Mouse (Mus musculus) small intestine, adult 2 months (tissue): ENCODE measurements around the gene Gpr119.

Experiments used
- CTCF ChIP-seq: fragments of 200-500 bp; IDR thresholded peaks from 2 replicates; pipeline ENCODE4 v1.5.1; 2012; ENCODE audit warnings: low read depth, mild to moderate bottlenecking, control low read depth, inconsistent platforms, low read length, moderate library complexity, mixed read lengths; ENCODE audit not compliant: insufficient replicate concordance, insufficient read length; ENCODE audit errors: extremely low read depth
- POLR2A ChIP-seq: fragments of 200-500 bp; IDR thresholded peaks from 2 replicates; pipeline ENCODE4 v1.6.1; 2012; ENCODE audit warnings: low read depth, mild to moderate bottlenecking, control low read depth, inconsistent platforms, low read length, moderate library complexity

DNA sequence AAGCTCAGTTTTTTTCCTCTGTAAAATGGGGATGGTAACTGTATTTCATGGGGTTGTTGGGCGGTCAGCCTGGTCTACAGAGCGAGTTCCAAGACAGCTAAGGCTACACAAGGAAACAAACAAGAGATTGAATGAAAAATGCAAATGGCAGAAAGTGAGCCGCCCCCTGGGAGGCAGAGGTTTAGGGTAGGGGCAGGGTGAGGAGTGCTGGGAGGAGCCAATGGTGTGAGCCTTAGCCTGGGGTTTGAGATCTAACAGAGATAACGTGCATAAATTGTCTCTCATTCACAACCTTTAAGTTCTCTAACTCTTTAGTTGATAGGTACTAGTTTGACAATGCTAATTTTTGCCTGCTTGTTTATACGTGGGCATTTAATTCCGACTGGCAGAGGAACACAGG, 20.2 kb upstream of the Gpr119 start:
- TF ChIP-seq POLR2A: no peak
- no peak for TF ChIP-seq CTCF
